Mouse (Mus musculus) erythroblast, embryonic 14.5 days (primary cell): ENCODE measurements around the gene Hipk4.

Source experiments
- GATA1 ChIP-seq: IDR thresholded peaks from 2 replicates; pipeline ENCODE4 v1.6.1; 2012; ENCODE audit warnings: low read length, inconsistent platforms, mixed read lengths
- TAL1 ChIP-seq: IDR thresholded peaks from 3 replicates; pipeline ENCODE4 v1.6.1; 2012; ENCODE audit warnings: low read length, inconsistent platforms, mixed read lengths

DNA sequence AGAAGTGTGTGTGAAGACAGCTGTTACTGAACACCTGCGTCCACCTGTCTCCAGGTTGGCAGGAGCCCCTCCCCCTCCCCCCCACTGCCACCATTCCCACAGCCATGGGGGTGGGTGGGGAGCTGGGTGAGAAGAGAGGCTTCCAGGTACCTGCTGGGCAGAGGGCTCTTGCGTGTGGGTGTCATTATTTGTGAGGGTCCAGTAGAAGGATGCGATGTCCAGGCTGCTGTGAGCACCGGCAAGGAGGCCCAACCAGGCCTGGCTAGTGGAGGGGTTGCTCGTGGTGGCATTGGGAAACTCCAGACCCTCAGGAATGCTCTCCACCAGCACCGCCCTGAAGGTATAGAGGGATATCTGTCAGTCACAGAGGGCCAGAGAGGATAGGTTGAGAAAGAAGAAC lies 17.9 kb downstream of the Hipk4 start:
- TF ChIP-seq GATA1 (no peak), TAL1 (no peak)
